Mouse (Mus musculus) kidney, adult 2 months (tissue): ENCODE results near the gene Pcbd1.

Experiments
- CTCF ChIP-seq: fragments of 200-500 bp; conservative IDR thresholded peaks from 2 replicates; pipeline ENCODE4 v1.5.1; 2011; ENCODE audit warnings: low read depth, mild to moderate bottlenecking, control low read depth, low read length, moderate library complexity, mixed read lengths; ENCODE audit not compliant: insufficient read depth, insufficient read length
- POLR2A ChIP-seq: fragments of 200-500 bp; IDR thresholded peaks from one replicate; pipeline ENCODE4 v1.6.1; 2011; ENCODE audit warnings: low read depth, low read length, control low read depth

DNA sequence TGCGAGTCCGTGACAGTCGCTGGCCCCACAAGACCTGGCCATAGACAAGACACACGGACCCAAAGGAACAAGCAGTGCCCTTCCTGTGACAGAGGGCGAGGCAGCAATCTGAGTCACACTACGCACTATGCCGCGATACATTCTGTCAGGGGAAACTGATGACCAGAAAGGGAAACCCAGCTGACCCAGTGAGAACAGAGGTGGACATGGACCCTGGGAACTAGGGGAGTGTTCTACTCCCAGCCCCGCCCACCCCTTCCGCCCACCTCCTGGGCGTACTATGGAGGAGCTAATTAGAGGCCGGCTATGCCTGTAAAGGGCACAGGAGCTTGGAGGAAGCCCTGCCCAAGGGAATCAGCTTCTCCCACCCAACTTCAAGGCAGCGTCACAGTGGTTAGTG lies 19.9 kb upstream of the Pcbd1 start:
- TF ChIP-seq POLR2A, result no peak
- no peak for TF ChIP-seq CTCF
